Mouse (Mus musculus) T-cell, adult 66 days (primary cell): ENCODE results near the gene Ap1m1. TPM values are rescaled to one million over a fixed set of nuclear protein-coding genes. Genes with fewer than 3 reads are reported as not detected.

Experiments used
- total RNA-seq, 2 experiments: library from RNA; stranded (reverse); gene quantifications; 3 replicates in 1 of 2; 4 replicates in 1 of 2; pipeline ENCODE4 v1.2.4; 2023

The Ap1m1 gene
- 100 to 1,000 TPM; 117 to 124 TPM for total RNA-seq

GRCm38 (mm10) chr8:72239499-72240402 is at the start of gene Ap1m1:
Ap1m1 (plus strand) TSS chr8:72240018.

GRCm38 (mm10) chr8:72212751-72213150 is 27.1 kb upstream of the Ap1m1 start, which contains the start of gene Cib3:
Cib3 (minus strand) TSS chr8:72212837.

GRCm38 (mm10) chr8:72213536-72213935 is 26.3 kb upstream of the Ap1m1 start, which contains the start of gene Gm11034:
Gm11034 (minus strand) TSS chr8:72213636.

GRCm38 (mm10) chr8:72219541-72220363 is 20.1 kb upstream of the Ap1m1 start, which contains the start of gene Fam32a:
Fam32a (plus strand) TSS chr8:72219730.

GRCm38 (mm10) chr8:72305210-72305905 is 65.5 kb downstream of the Ap1m1 start, which contains the start of gene Gm10282:
Gm10282 (minus strand) TSS chr8:72305260.

Other genes with a start within 250 kb of the Ap1m1 start
- 1 to 10 TPM; 1.3 to 1.9 TPM for gene Cyp4f18, start 230.4 kb upstream of the Ap1m1 start, total RNA-seq
- gene Olfr372, start 198.8 kb upstream of the Ap1m1 start, total RNA-seq, result not detected
- gene Olfr373, start 156.8 kb upstream of the Ap1m1 start, total RNA-seq, result under 1 TPM; 0.26 to 0.53 TPM
- gene Olfr374, start 133.0 kb upstream of the Ap1m1 start, total RNA-seq, result under 1 TPM; 0.15 to 0.59 TPM
- gene Tpm4, start 105.0 kb upstream of the Ap1m1 start, total RNA-seq, result 100 to 1,000 TPM; 140 to 169 TPM
- gene Rab8a, start 78.8 kb upstream of the Ap1m1 start, total RNA-seq, result 100 to 1,000 TPM; 141 to 173 TPM
- gene Hsh2d, start 50.4 kb upstream of the Ap1m1 start, total RNA-seq, result 10 to 100 TPM; 18.3 to 20.0 TPM
- gene Cib3, start 27.2 kb upstream of the Ap1m1 start, total RNA-seq, result 1 to 10 TPM in 1 of 2 experiments, not detected in 1; 1.5 TPM
- gene Gm11034, start 26.4 kb upstream of the Ap1m1 start, total RNA-seq, result not detected
- gene Fam32a, start 20.3 kb upstream of the Ap1m1 start, total RNA-seq, result 10 to 100 TPM; 54.1 to 54.9 TPM
- 10 to 100 TPM; 15.0 to 16.2 TPM for gene Gm10282, start 65.2 kb downstream of the Ap1m1 start, total RNA-seq
- gene Klf2, start 79.0 kb downstream of the Ap1m1 start, total RNA-seq, result 1,000 to 10,000 TPM in 1 of 2 experiments, 100 to 1,000 TPM in 1; 952 to 1,053 TPM
- gene Eps15l1, start 181.4 kb downstream of the Ap1m1 start, total RNA-seq, result 100 to 1,000 TPM; 106 to 110 TPM
- under 1 TPM; 0.33 to 0.52 TPM for gene Calr3, start 203.9 kb downstream of the Ap1m1 start, total RNA-seq
- gene 1700030K09Rik, start 203.9 kb downstream of the Ap1m1 start, total RNA-seq, result 1 to 10 TPM; 5.7 to 6.7 TPM
- gene Cherp, start 235.2 kb downstream of the Ap1m1 start, total RNA-seq, result 100 to 1,000 TPM; 114 to 129 TPM